Mouse (Mus musculus) spleen, adult 18-20 months (tissue): Measurements from ENCODE around the gene Fkbp1a.

Experiments used
- DNase-seq, 2 experiments: peaks; one replicate each; pipeline ENCODE4 v3.0.0; 2022; ENCODE audit warnings: mixed read lengths in 2 of 2

The Fkbp1a gene

GRCm38 (mm10) chr2:151542323-151543062, at the start of gene Fkbp1a:
TSS of gene Fkbp1a (plus strand) at chr2:151542483.
- DNase-seq: peak; percentile 91 to 96

DNA sequence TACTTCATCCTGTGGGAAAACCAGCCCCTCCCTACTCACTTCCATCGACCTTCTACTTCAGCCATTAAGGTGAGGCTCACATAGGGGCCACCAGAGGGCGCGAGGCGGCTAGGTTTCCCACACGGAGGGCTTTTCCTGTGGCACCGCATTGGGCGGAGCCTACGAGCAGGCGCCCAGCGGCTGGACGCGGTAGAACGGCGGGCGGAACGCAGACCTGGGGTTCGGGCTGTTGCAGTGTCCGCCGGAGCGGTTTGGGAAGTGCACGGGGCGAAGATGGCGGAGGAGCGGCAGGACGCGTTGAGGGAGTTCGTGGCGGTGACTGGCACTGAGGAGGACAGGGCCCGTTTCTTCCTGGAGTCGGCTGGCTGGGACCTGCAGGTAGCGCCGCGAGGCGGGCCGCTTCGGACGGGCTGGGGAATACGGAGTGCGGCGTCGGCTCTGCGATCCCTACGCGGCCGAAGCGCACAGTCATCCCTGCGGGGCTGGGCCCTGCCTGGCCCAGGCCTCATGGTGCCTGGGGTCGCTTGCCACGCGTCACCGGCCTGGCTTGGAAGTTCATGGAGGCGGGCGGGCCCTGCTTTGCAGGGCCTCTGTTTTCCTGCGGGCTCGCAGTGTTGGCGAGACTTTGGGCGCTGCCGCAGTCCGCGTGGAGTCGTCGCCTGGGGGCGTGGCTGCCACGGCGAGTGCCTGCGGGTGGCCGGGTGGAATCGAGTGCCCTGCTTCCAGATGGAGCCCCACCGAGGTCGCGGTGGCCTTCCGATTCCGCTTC, 48.1 kb upstream of the Fkbp1a start, which contains the start of gene Nsfl1c:
Gene Nsfl1c, plus strand, starts transcription at position 148 of the 769 bp plus-strand sequence.
- peak; percentile 85 to 92 for DNase-seq

GRCm38 (mm10) chr2:151498358-151498757, 43.9 kb upstream of the Fkbp1a start:
- no peak for DNase-seq

DNA sequence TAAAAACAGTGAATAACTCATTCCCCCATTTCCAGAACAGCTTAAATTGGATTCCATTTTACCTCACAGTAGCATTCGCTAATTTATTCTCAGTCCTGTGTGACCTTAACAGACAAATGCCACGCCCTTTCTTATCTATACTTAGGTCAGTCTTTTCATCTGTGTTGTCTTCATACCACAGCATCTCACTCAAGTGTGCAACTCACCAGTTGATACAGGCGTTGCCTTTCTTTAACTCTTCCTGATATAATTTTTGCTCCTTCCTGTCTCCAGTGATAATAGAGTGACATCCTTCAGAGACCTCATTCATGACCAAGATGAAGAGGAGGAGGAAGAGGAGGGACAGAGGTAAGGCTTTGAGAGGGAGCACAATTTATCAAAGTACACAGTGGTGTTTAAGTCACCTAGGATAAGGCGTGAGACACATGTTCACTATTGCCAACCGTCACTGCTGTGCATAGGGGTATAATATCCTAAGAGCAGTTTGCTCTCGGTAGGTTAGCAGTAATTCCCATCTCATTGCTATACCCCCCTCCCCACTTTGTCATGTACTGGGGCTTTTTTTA, 41.8 kb upstream of the Fkbp1a start:
- DNase-seq: no peak

DNA sequence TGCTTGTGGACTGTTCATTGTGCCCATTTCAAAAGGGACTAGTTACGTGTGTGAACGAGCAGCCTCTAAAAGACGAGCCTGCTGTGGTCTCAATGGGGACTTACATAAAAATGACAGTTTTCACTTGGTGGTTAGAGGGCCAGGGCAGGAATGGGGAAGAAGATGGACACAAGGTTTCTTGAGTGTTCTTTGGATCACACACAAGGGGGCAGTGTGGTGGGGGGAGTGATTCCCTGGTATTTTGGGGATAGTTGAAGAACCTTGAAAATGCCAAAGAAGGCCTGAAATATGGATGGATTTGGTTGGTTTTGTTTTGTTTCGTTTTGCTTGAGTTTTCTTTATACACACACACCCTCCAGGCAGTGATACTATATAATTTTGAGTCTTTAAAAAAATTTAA, 38.1 kb upstream of the Fkbp1a start:
- DNase-seq: no peak

GRCm38 (mm10) chr2:151512199-151512598, 30.1 kb upstream of the Fkbp1a start:
- DNase-seq: no peak

DNA sequence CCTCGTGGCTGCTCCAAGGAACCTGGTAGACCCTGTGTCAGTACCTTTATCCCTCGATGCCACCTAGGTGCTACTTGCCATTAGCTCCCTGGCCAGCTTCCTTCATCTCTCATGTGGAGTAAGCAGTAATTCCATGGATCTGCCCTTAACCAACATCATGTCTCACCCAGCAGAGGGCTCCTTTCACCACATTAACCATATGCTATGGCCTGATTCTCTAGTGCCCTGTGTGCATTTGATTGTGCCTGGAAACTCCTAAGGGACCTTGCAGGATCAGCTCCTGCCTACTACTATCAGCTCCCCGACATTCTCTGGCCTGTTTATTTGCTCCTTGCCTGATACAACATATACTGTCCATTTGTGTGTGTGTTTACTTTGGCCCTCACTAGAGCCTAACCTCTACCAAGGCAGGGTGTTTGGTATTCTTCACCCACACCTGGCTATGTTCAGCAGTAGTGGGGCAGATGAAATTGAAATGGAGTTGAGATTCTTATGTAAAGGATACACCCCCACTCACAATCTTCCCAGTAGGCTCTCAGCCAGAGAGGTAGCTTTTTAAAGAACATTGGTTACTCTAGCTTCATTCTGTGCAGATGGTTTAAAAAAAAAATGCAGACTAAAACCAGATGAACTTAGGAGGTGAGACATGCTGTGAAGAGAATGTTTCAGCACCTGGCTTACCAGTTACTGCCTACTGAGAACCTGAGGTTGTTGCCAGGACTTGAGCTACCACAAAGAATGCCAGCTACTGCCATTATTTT, 28.6 kb upstream of the Fkbp1a start:
- no peak for DNase-seq

GRCm38 (mm10) chr2:151519000-151519399, 23.3 kb upstream of the Fkbp1a start:
- no peak for DNase-seq

GRCm38 (mm10) chr2:151524324-151525041, 17.8 kb upstream of the Fkbp1a start:
- DNase-seq: no peak

GRCm38 (mm10) chr2:151525520-151525919, 16.8 kb upstream of the Fkbp1a start:
- DNase-seq: no peak

GRCm38 (mm10) chr2:151528066-151528465, 14.2 kb upstream of the Fkbp1a start:
- DNase-seq: no peak

GRCm38 (mm10) chr2:151529169-151529568, 13.1 kb upstream of the Fkbp1a start:
- DNase-seq: no peak

DNA sequence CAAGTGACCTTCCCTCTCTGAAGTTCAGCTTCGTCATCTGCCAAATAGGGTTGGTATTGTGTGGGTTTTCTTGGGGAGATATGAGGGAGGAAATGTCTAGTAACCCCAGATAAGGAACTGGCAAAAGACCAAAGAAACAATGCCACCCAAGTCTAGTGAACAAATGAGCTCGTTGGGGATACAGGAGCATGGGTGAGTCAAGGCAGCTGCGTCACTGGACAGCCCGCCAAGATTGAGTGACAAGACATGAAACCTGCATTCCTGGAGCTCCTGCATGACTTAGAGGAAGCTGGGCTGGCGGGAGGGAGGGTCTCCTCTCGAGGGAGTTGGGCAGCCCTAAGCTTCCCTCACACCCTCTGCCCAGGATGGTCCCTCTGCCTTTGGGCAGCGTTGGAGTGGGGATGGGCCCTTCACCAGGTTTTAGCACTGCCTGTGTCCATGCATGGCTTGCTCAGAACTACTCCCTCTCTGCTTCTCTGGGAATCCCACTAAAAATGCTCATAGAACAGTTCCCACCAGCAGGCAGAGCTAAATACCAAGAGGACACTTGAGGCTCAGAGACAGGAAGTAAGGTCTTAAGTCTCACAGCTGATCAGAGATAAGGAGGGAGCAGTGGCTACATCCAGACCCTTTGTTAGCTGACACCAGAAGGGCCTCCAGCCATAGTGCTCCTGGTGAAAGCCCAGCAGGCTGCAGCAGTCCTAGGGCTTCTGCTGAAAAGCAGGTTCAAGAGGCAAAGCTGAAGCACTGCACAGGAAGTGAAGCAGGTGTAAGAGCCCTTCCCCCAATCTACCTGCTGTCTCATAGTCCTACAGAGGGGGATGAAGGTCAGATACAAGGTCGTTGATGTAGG, 11.7 kb upstream of the Fkbp1a start:
- no peak for DNase-seq

DNA sequence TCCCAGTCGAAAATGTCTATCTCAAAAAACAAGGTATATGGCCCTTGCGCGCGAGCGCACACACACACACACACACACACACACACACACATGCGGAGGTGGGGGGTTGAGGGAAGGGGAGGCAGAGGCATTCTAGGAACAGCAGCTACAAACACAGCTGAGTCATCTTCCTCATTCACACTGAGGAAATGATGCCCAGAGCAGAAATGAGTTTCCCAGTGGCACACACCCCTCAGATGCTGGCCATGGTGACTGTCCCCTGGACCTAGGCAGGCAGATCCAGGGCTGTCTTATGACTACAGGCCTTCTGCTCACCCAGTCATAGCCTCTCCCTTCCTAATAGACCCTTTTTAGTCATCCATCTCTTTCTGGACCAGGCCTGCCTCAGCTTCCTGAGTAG, 8.7 kb upstream of the Fkbp1a start:
- DNase-seq: no peak

- no peak for DNase-seq
These were observed 6.2 kb upstream of the Fkbp1a start for GRCm38 (mm10) chr2:151535961-151536617.

DNA sequence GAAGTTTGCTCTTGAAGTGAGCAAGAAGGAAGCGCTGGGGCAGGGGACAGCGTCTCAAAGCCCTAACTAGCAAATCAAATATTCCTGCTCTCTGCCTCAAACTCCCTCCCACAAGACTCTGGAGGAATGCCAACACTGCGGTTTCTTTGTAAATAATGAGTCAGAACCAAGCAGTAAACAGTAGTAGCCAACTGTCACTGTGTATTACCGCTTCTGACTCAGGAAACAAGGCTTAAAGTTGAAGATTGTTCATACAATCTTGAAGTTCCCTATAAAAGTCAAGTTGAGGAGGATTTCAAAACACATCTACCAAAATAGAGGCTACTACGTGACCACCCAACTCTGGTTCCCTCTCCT, 5.7 kb upstream of the Fkbp1a start:
- DNase-seq: no peak

DNA sequence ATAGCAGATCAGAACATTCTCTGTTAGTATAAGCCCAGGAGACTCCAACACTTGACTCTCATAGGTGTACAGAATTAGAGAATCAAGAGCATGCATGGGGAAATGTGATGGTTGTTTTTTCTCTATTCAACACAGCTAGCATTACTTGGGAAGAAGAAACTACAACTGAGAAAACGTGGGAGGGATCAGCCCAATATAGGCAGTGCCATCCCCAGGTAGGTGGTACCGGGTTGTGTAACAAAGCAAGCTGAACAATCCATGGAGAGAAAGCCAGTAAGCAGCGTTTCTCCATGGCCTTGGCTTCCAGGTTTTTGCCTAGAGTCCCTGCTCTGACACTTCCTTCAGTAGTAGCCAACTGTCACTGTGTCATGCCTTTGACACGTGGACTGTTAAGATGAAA, 3.6 kb upstream of the Fkbp1a start:
- no peak for DNase-seq

GRCm38 (mm10) chr2:151543063-151543895, 996 bp downstream of the Fkbp1a start:
- peak in 1 of 2 experiments; percentile 16 for DNase-seq

GRCm38 (mm10) chr2:151544673-151545072, 2.4 kb downstream of the Fkbp1a start:
- no peak for DNase-seq

DNA sequence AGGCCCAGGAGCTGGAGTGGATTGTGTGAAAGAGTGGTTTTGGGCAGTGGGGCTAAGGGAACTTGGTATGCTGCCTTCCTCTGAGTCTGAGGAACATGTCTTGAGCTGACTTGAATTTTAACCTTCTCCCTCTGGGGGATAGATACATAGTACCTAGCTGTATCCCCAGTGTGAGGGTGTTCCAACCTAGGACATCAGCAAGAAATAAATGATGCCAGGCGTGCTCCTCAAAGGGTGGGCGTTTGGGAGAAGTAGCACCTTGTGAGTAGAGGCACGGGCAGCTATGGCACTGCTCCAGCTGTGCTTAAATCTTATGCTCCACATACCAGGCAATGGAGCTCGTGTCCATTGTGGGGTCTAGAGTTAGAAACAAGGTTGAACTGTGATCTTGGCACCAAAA, 4.3 kb downstream of the Fkbp1a start:
- DNase-seq: no peak
